Mouse (Mus musculus) hindbrain, embryonic 11.5 days (tissue): ENCODE results near the gene Inf2. TPM values are rescaled to one million over a fixed set of nuclear protein-coding genes. Genes with fewer than 3 reads are reported as not detected.

ENCODE experiments used
- ATAC-seq: fragments of 200-750 bp; cut with Nextera tagmentation; 2 replicates; pipeline ENCODE4 v1.8.0; 2017; ENCODE audit warnings: mild to moderate bottlenecking, moderate TSS enrichment, moderate library complexity; ENCODE audit not compliant: low FRiP score
- DNase-seq: peaks from one replicate; pipeline ENCODE4 v3.0.0-alpha.2; 2015; ENCODE audit warnings: low spot score
- H3K27ac ChIP-seq: fragments of 300-500 bp; sonication (generic); 2 replicates; pipeline ENCODE4 v1.5.1; 2014; ENCODE audit warnings: mild to moderate bottlenecking, low read depth, low read length
- H3K27me3 ChIP-seq: fragments of 300-500 bp; sonication (generic); 2 replicates; pipeline ENCODE4 v1.6.1; 2014; ENCODE audit warnings: mild to moderate bottlenecking, low read length, moderate library complexity, mixed read lengths; ENCODE audit not compliant: control insufficient read depth, insufficient read depth
- H3K36me3 ChIP-seq: fragments of 300-500 bp; sonication (generic); 2 replicates; pipeline ENCODE4 v1.6.1; 2014; ENCODE audit warnings: mild to moderate bottlenecking, low read length, moderate library complexity, mixed read lengths; ENCODE audit not compliant: control insufficient read depth, insufficient read depth
- H3K4me1 ChIP-seq: fragments of 300-500 bp; sonication (generic); replicated peaks from 2 replicates; pipeline ENCODE4 v1.6.1; 2014; ENCODE audit warnings: low read length, mixed read lengths; ENCODE audit not compliant: control insufficient read depth, insufficient read depth
- H3K4me2 ChIP-seq: fragments of 300-500 bp; sonication (generic); replicated peaks from 2 replicates; pipeline ENCODE4 v1.6.1; 2014; ENCODE audit warnings: mild to moderate bottlenecking, low read depth, low read length
- H3K4me3 ChIP-seq: fragments of 300-500 bp; sonication (generic); 2 replicates; pipeline ENCODE4 v1.5.1; 2014; ENCODE audit warnings: low read depth, low read length
- H3K9ac ChIP-seq: fragments of 300-500 bp; sonication (generic); 2 replicates; pipeline ENCODE4 v1.6.1; 2014; ENCODE audit warnings: low read depth, low read length
- H3K9me3 ChIP-seq: fragments of 300-500 bp; sonication (generic); 2 replicates; pipeline ENCODE4 v1.6.1; 2016; ENCODE audit warnings: low read length; ENCODE audit not compliant: control insufficient read depth
- WGBS: fragments of 180-500 bp; shearing (Covaris S2); extraction: QIAGEN DNeasy Blood & Tissue Kit; methylation state at CpG from one replicate; pipeline ENCODE4 v1.1.7; 2014; 5-methylcytosine and 5-hydroxymethylcytosine counted together
- polyA plus RNA-seq: library from polyadenylated mRNA; unstranded; fragments of >200 nt; fragmentation: Nextera tagmentation; extraction: Ambion mirVana; gene quantifications from 2 replicates; pipeline ENCODE4 v1.2.1, GENCODE M21; 2014

Inf2 gene
- polyA plus RNA-seq, 1 experiment from 2014 or later, result 1.2 TPM

DNA sequence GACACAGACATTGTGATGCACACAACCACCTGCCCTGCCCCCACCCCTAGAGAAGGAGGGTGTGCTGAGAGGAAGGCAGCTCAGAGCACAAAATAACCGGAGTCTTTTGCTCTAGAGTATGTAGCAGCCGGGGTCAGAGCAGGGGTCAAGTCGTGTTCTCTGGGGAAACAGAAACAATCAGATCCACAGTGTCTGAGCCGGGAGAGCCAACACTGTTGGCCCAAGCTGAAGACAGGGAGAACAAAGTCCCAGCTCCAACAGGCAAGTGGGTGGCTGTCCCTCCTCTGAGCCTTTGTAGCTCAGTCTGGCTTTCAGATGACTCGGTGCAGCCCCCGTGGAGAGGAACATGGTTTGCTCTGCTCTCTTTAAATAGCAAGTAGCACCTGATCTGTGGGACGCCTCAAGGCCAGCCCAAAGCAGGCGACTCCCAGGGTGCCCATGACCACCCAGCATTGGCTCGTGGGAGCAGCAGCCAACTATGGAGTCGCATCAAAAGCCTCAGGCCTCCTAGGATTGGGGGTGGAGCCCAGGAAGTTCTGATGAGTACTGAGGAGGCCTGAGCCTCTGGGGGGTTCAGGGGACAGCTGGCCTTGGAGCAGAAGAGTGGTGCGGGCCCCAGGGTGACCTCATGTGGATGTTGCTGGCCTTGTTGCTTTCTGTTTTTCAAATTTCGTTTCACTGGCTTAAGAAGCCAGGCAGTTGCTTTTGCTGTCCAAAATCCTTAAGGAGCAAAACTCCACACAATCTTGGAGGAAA, 43.5 kb upstream of the Inf2 start:
- Histone ChIP-seq H3K4me1 (peaks cover 25% of the 10 kb centered on the region), H3K27me3 (no peaks in the 10 kb centered on the region), H3K36me3 (no peaks in the 10 kb centered on the region), H3K4me3 (no peak overlapping the region), H3K9me3 (no peaks in the 10 kb centered on the region), H3K27ac (peak overlapping the region; percentile 59; the same call in 1 of the 2 replicates), H3K4me2 (no peak overlapping the region), H3K9ac (0 out of 2 replicates have a peak overlapping the region, but pooled peaks have one; percentile 21)
- 22% methylated on average over 12 of the region's 12 CpGs for WGBS
- ATAC-seq (no peak), DNase-seq (peak; percentile 47)

DNA sequence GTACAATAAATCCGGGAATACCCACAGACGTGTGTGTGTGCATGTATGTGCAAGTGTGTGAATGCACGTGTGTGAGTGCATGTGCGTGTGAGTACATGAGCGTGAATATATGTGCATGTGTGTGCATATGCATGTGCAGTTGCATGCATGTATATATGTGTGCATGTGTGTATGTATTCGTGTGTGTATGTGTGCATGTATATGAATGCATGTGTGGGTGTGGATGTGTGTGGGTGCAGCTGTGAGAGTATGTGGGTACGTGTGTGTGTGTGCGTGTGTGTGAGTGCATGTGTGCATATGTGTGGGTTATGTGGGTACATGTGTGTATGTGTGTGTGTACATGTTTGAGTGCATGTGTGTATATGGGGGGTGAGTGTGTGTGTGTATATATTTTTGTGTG, 42.5 kb upstream of the Inf2 start:
- peaks cover 25% of the 10 kb centered on the region for H3K4me1 ChIP-seq
- no peaks in the 10 kb centered on the region for H3K36me3 ChIP-seq
- DNase-seq, result no peak
- no peak overlapping the region for H3K4me3 ChIP-seq
- ATAC-seq, result no peak
- H3K4me2 ChIP-seq, result no peak overlapping the region
- H3K9me3 ChIP-seq, result no peaks in the 10 kb centered on the region
- H3K9ac ChIP-seq, result no peak overlapping the region
- no peaks in the 10 kb centered on the region for H3K27me3 ChIP-seq
- WGBS, result 90% methylated on average over 8 of the region's 8 CpGs
- no peak overlapping the region for H3K27ac ChIP-seq

DNA sequence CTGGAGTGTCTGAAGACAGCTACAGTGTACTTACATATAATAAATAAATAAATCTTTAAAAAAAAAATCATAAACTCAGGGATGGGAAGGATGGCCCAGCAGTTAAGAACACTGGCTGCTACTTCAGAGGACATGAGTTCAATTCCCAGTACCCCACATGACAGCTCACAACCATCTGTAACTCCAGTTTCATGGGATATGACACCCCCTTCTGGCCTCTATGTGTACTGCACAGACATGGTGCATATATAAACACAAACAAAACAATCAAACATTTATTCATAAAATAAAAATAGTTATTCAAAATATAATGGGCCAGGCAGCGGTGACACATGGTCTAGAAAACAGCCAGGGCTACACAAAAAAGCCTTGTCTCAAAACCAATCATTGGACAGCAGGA, 39.3 kb upstream of the Inf2 start:
- no peak for ATAC-seq

DNA sequence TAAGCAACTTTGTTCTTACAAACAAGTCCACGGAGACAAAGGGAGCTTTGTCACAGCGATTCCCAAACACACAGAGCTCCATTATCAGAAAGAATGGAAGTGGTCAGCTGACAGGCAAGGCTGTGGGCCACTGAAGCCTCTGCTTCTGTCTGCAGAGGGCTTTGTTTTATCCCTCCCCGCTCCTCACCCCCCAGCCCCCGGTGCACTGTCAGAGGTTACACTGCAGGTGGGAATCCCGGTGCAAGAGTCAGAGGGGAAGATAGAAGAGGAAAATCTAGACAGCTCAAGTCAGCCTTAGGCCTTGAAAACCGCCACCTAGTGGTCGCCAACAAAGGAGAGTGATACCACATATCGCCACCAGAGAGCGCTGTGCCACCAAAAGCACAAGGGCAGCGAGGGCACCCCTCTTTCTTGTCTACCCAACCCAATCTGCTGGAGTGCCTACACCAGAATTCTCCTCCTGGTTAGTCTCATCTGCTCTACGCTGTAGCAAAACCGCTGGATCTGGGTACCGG, 36.7 kb upstream of the Inf2 start:
- Histone ChIP-seq H3K4me1 (peaks cover 3% of the 10 kb centered on the region), H3K4me3 (no peak overlapping the region), H3K9ac (no peak overlapping the region), H3K27ac (peak overlapping the region; percentile 82), H3K27me3 (no peaks in the 10 kb centered on the region), H3K9me3 (no peaks in the 10 kb centered on the region), H3K36me3 (no peaks in the 10 kb centered on the region), H3K4me2 (no peak overlapping the region)
- DNase-seq, result peak; percentile 95
- 7% methylated on average over 13 of the region's 13 CpGs for WGBS
- ATAC-seq, result peak; percentile 87

More for the DNA sequence above, 39.3 kb upstream of the Inf2 start:
- no peak overlapping the region for H3K4me2 ChIP-seq
- H3K4me1 ChIP-seq, result peaks cover 14% of the 10 kb centered on the region
- H3K9me3 ChIP-seq, result no peaks in the 10 kb centered on the region
- no peak overlapping the region for H3K9ac ChIP-seq
- no peaks in the 10 kb centered on the region for H3K27me3 ChIP-seq
- H3K36me3 ChIP-seq, result no peaks in the 10 kb centered on the region
- no peak for DNase-seq
- H3K4me3 ChIP-seq, result no peak overlapping the region
- 95% methylated on average over 1 of the region's 1 CpGs for WGBS
- H3K27ac ChIP-seq, result no peak overlapping the region

DNA sequence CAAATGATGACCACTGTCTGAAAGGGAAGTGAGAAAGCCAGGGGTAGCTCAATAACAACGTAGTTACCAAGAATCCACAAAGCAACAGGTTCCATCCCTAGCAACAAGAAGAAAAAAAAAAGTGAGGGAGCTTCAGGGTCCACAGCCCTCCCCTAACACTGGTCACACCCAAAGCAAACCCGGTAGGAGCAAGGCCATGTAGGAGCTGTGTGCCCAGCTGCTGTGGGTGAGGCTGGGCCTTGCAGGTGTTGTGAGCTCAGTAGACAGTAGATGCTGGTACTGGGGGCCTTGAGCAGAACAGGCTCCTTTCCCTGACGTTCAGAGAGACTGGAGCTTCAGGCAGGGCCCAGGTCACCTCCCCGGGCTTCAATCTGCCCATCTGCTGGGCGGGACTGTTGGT, 36.1 kb upstream of the Inf2 start:
- H3K27ac ChIP-seq, result peak overlapping the region; percentile 82; the same call in 1 of the 2 replicates
- ATAC-seq (peak; percentile 28; the same call in 1 of the 2 replicates), DNase-seq (no peak)
- H3K4me2 ChIP-seq, result no peak overlapping the region
- H3K36me3 ChIP-seq, result no peaks in the 10 kb centered on the region
- H3K9me3 ChIP-seq, result no peaks in the 10 kb centered on the region
- peaks cover 3% of the 10 kb centered on the region for H3K4me1 ChIP-seq
- no peak overlapping the region for H3K4me3 ChIP-seq
- H3K9ac ChIP-seq, result no peak overlapping the region
- 65% methylated on average over 5 of the region's 5 CpGs for WGBS
- no peaks in the 10 kb centered on the region for H3K27me3 ChIP-seq

DNA sequence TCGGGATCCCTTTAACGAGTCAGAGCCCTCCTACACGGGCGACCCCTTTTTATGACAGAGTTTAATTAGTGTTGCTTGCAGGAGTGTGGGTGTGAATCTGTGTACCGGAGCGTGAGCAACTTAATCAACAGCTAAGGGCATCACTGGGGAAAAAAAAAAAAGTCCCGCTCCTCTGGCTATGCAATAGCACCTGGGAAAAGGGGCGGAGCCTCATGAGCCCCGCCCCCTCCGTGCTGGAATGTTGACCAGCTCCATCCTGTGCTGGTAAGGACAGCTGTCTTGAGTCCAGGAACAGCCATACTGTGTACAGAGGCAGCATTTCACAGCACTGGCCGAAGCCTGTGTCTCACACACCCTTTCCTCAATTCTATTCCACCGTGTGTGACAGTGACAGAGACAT, 33.7 kb upstream of the Inf2 start:
- Histone ChIP-seq H3K36me3 (no peaks in the 10 kb centered on the region), H3K9ac (no peak overlapping the region), H3K4me1 (peaks cover 3% of the 10 kb centered on the region), H3K4me2 (no peak overlapping the region), H3K9me3 (no peaks in the 10 kb centered on the region), H3K27ac (no peak overlapping the region), H3K4me3 (no peak overlapping the region), H3K27me3 (no peaks in the 10 kb centered on the region)
- ATAC-seq (no peak), DNase-seq (no peak)
- WGBS, result 43% methylated on average over 12 of the region's 12 CpGs

DNA sequence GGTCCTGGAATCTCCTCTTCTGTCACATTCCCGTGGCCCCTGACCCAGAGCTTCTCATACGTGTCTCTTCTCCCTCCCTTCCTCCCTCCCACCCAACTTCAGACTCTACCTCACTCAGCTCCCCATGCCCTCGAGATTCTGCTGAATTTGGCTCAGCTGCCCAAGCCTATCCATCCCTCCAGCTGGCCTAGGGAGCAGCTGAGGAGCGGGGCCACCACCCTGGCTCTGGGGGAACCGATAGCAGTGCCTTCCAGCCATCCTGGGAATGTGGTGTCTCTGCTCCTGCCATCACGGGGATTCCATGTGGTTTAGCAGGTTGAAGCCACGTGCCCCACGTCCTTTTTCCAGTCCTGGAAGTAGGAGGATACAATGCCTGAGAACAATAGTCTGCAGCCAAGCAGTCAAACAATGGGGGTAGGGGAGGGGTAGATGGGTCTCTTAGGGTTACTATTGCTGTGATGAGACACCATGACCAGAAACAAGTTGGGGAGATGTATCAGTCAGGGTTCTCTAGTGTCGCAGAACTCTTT, 32.0 kb upstream of the Inf2 start:
- Histone ChIP-seq H3K9ac (no peak overlapping the region), H3K9me3 (no peaks in the 10 kb centered on the region), H3K4me3 (no peak overlapping the region), H3K27me3 (no peaks in the 10 kb centered on the region), H3K36me3 (no peaks in the 10 kb centered on the region), H3K4me1 (peaks cover 3% of the 10 kb centered on the region), H3K27ac (no peak overlapping the region), H3K4me2 (no peak overlapping the region)
- ATAC-seq (no peak), DNase-seq (no peak)
- 68% methylated on average over 9 of the region's 9 CpGs for WGBS

DNA sequence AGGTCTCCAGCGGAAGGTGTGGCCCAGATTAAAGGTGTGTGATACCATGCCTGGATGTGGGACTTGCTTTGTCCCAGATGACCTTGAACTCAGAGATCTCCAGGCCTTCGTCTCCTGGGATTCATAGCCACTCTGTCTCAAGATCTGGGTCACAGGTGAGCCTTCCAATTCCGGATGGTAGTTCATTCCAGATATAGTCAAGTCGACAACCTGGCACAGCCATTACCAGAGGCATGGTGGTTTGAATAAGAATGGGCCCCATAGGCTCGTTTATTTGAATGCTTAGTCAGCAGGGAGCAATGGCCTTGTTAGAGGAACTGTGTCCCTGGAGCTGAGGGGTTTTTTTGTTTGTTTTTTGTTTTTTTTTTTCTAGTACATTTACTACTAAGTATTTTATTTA, 31.4 kb upstream of the Inf2 start:
- DNase-seq (no peak), ATAC-seq (no peak)
- WGBS, result 82% methylated on average over 5 of the region's 5 CpGs

DNA sequence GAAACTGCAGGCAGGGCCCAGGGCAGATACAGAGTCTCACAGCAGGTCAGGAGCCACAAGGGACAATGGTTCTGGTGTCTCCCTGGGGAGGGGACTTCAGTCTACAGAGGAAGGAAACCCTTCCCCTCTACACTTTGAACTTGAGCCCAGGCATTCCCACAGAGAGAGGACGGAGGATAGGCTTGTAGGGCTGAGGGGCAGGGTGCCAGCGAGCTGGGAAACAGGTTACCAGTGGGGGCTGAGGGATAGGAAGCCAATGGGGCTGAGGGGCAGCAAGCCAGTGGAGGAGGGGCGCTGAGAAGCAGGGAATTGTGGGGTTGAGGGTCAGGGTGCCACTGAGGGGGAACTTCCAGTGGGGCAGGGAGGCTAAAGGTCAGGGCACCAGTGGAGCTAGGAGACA, 29.4 kb upstream of the Inf2 start:
- Histone ChIP-seq H3K9me3 (no peaks in the 10 kb centered on the region), H3K4me1 (no peaks in the 10 kb centered on the region), H3K9ac (no peak overlapping the region), H3K27me3 (no peaks in the 10 kb centered on the region), H3K4me2 (no peak overlapping the region), H3K4me3 (no peak overlapping the region), H3K27ac (no peak overlapping the region), H3K36me3 (no peaks in the 10 kb centered on the region)
- 43% methylated on average over 3 of the region's 3 CpGs for WGBS
- ATAC-seq (no peak), DNase-seq (no peak)

More for the DNA sequence above, 31.4 kb upstream of the Inf2 start:
- Histone ChIP-seq H3K4me2 (no peak overlapping the region), H3K27me3 (no peaks in the 10 kb centered on the region), H3K4me3 (no peak overlapping the region), H3K36me3 (no peaks in the 10 kb centered on the region), H3K9ac (no peak overlapping the region), H3K4me1 (peaks cover 2% of the 10 kb centered on the region), H3K9me3 (no peaks in the 10 kb centered on the region), H3K27ac (no peak overlapping the region)
